21 mouse cellular contexts compared by ENCODE assay signal in the genomic region with DNA sequence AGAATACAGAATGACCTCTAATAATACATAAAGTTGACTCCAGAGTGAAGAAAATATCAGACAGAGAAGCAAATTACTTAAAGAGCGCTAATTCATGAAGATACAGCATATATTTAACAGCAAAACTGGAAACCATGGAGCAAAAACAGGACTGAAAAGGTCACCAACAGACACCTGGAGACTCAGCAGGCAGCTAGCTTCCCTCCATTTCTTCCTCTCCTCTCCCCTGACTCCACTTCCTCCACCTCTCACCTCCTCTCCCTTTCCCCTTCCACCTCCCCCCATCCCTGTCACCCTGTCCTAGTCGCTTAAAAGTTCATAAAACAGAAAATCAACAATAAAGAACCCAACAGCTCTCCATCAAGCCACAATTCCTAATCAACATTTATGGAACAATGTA.
"Had no signal": no experiment of that assay in that cellular context is flagged by ENCODE, and none has a peak within 500 bp of the region (broad histone marks: within the 10 kb centered on the region; RNA-seq: fewer than 3 reads in every experiment).

No protein-coding gene starts in this region.

- H3K27ac ChIP-seq: limb, embryonic 12.5 days; limb, embryonic 15.5 days; liver, embryonic 15.5 days; midbrain, embryonic 10.5 days; midbrain, embryonic 13.5 days; neural tube, embryonic 13.5 days had no signal

- H3K4me2 ChIP-seq: limb, embryonic 12.5 days; limb, embryonic 15.5 days; liver, embryonic 11.5 days; liver, embryonic 15.5 days; lung, embryonic 15.5 days; midbrain, embryonic 13.5 days; neural tube, embryonic 13.5 days had no signal

- H3K9me3 ChIP-seq: limb, embryonic 12.5 days; limb, embryonic 15.5 days; liver, embryonic 15.5 days; lung, embryonic 15.5 days; megakaryocyte, embryonic 14.5 days; midbrain, embryonic 10.5 days; midbrain, embryonic 13.5 days; neural tube, embryonic 13.5 days had no signal

- H3K27me3 ChIP-seq: limb, embryonic 12.5 days; limb, embryonic 15.5 days; liver, embryonic 15.5 days; lung, embryonic 15.5 days; megakaryocyte, embryonic 14.5 days; midbrain, embryonic 13.5 days; neural tube, embryonic 13.5 days had no signal

- H3K36me3 ChIP-seq: limb, embryonic 12.5 days; limb, embryonic 15.5 days; liver, embryonic 15.5 days; lung, embryonic 15.5 days; midbrain, embryonic 10.5 days; midbrain, embryonic 13.5 days; neural tube, embryonic 13.5 days had no signal

- H3K4me1 ChIP-seq: liver, embryonic 15.5 days; megakaryocyte, embryonic 14.5 days had no signal

- H3K9ac ChIP-seq: limb, embryonic 12.5 days; limb, embryonic 15.5 days; liver, embryonic 15.5 days; lung, embryonic 15.5 days; midbrain, embryonic 13.5 days; neural tube, embryonic 13.5 days had no signal

- DNase-seq: kidney, postnatal 14 days; kidney, postnatal 4 days; left cerebral cortex, postnatal 4 days; lung, adult 18-20 months; lung, postnatal 10 days; lung, postnatal 36 days; retina, postnatal 1 day; right cerebral cortex, postnatal 25 days; thymus, adult 18-20 months; thymus, postnatal 4 days had no signal

- ATAC-seq: midbrain, embryonic 13.5 days; midbrain, embryonic 16.5 days had no signal

- H3K4me3 ChIP-seq: limb, embryonic 12.5 days; limb, embryonic 15.5 days; liver, embryonic 15.5 days; lung, embryonic 15.5 days; megakaryocyte, embryonic 14.5 days; midbrain, embryonic 10.5 days; midbrain, embryonic 13.5 days; myocyte; neural tube, embryonic 13.5 days had no signal
